Mouse (Mus musculus) left cerebral cortex, postnatal 14 days (tissue): ENCODE measurements around the gene Kif26a. TPM values are rescaled to one million over a fixed set of nuclear protein-coding genes. Genes with fewer than 3 reads are reported as not detected.

Experiments used
- DNase-seq, 2 experiments: peaks; one replicate each; pipeline ENCODE4 v3.0.0; 2021 to 2022; ENCODE audit warnings: low spot score in 2 of 2, mixed read lengths in 1 of 2
- intact Hi-C: fragments of 180-260 bp; cut with DNase I; formaldehyde crosslinking; loops from one replicate; pipeline ENCODE4 v1.15.1; 2025
- long read RNA-seq, 2 experiments: library from polyadenylated mRNA; stranded (forward); transcript quantifications; one replicate each; pipeline ENCODE4 v2.0.0; 2021
- total RNA-seq, 2 experiments: library from RNA; stranded (reverse); gene quantifications; 2 replicates each; pipeline ENCODE4 v1.2.3; 2021

Gene Kif26a
- 1 to 10 TPM; 5.8 to 8.1 TPM for total RNA-seq
- long read RNA-seq, experiment 1, result 0 reads
- long read RNA-seq, experiment 2, result 0 reads

- intact Hi-C loops, result loop anchor here (1.0 to 5.0 kb wide), 3 partner anchors 306 to 397 kb away; no protein-coding TSS in a partner anchor
- DNase-seq, result peak; percentile 40 to 60
Observed at GRCm38 (mm10) chr12:112145875-112146651, at the start of gene Kif26a. Gene Kif26a, plus strand, starts transcription at chr12:112146208.

DNA sequence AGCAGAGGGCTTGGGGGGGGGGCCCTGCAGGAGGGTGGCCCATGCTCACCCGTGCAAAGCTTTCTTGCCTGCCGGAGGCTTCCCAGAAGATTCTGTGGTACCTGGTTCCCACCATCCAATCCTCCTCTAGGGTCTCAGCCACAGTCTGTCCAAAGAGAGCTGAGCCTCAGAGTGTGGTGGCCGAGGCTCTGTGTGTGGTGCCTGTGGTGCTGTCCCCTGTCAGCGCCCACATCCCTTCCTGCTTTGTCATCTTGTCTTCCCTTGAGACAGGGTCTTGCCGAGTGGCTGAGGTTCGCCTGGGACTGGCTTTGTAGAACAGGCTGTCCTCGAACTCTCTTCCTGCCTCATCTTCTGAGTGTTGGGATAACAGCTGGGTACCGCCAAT, 49.3 kb upstream of the Kif26a start:
- DNase-seq, result no peak
- intact Hi-C loops, result no loop called here

DNA sequence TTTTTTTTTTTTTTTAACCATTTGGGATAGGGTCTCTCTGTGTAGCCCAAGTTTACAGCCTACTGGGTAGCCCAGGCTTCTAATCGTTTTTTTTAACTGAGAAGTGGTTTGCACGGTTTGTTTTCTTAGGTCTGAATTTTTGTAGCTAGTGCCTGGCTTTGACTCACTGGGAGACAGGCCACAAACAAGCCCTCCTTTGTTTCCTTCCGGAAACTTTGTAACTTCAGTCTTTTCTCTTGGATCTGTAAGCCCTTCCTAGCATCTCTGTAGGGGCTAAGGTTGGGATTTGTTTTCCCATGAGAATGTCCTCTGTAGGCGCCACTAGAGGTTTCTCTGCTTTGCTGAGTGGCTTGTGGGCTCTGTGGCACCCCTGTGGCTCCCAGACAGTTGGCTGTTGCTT, 45.9 kb upstream of the Kif26a start:
- intact Hi-C loops, result no loop called here
- DNase-seq, result no peak

GRCm38 (mm10) chr12:112101045-112101444, 45.0 kb upstream of the Kif26a start:
- peak in 1 of 2 experiments; percentile 49 for DNase-seq
- intact Hi-C loops, result no loop called here

- intact Hi-C loops, result no loop called here
Observed at GRCm38 (mm10) chr12:112103179-112103578, 42.8 kb upstream of the Kif26a start.

DNA sequence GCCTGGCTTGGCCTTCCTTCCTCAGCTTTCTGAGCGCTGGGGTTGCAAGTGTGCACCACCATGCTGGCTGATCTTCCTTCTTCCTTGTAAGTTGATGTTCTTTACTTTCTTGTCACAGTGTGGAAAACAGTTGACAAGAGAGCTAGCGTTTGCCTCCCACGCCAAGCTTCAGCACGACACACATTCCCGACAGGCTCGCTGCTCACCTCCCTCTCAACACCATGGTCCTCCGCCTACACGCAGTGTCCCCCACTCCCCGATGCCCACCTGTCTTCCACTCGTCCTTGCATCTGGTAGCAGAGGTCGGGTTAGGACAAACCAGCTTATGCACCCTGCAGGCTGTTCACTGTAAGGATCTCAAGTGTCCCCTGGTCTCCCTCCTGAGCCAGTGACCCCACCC, 41.1 kb upstream of the Kif26a start:
- DNase-seq, result no peak
- intact Hi-C loops, result no loop called here

More at GRCm38 (mm10) chr12:112103179-112103578, 42.8 kb upstream of the Kif26a start:
- no peak for DNase-seq

DNA sequence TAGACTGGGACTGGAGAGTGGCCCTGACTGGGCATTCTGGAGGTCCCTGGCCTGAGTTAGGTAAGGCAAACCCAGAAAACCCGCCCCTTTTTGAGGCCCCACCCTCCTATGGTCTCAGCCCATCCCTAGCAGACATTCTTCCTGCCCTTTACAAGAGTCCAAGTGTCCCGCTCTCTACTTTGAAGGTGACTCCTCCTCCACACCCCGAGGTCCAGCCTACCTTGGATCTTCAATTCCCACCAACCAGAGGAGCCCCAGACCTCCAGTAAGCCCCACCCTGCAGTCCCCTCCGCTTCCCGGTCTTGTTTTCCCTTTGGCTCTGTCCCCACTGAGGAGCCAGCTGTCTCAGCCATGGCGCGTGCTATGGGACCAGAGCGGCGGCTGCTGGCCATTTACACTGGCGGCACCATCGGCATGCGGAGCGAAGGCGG, 39.5 kb upstream of the Kif26a start, which contains the start of gene Aspg:
TSS of gene Aspg (plus strand) at position 139 of the 431 bp plus-strand sequence.
- DNase-seq, result no peak
- intact Hi-C loops, result no loop called here

- DNase-seq, result no peak
- intact Hi-C loops, result no loop called here
Observed at GRCm38 (mm10) chr12:112107685-112108084, 38.3 kb upstream of the Kif26a start.

- DNase-seq, result no peak
- intact Hi-C loops, result no loop called here
Observed at GRCm38 (mm10) chr12:112108696-112109445, 37.1 kb upstream of the Kif26a start.

DNA sequence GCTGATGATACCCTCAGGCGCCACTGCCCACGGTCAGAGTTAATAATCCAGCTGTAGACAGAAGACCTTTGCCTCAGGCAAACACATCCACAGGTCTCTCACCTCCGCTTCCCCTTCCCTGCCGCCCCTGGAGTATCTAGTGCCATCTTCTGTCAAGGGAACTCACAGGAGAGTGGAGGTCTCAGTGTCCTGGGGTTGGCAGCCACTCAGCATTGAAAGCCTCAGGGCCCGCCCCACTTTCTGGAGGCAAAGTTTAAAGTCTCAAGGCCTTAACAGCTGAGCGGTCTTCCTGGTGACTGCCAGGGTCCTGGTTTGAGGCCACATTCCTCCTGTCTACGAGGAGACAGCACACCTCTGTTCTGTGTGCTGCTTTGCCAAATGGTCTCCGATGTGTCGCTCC, 36.3 kb upstream of the Kif26a start:
- no peak for DNase-seq
- intact Hi-C loops, result loop anchor here (10.0 kb wide), 1 partner anchor 435 kb away; no protein-coding TSS in a partner anchor

DNA sequence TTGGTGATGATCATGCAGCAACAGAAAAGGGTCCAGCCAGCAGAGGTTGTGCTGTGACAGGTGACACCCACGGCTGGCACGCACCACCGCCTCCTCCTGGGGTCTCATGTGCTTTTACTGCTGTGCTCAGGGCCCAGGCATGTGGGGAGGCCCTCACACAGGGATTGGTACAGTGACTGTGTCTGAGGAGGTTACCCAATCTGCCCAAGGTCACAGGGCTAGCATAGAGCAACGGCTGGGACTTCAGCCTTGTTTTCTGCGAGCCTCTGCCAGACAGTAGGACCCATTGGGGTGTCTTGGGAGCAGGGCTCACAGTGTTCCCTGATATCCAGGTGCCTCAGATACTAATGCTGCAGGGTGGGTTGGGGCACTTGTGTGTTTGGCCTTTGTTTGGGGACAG, 34.7 kb upstream of the Kif26a start:
- intact Hi-C loops, result loop anchor here (10.0 kb wide), 1 partner anchor 433 kb away; no protein-coding TSS in a partner anchor
- DNase-seq, result no peak

DNA sequence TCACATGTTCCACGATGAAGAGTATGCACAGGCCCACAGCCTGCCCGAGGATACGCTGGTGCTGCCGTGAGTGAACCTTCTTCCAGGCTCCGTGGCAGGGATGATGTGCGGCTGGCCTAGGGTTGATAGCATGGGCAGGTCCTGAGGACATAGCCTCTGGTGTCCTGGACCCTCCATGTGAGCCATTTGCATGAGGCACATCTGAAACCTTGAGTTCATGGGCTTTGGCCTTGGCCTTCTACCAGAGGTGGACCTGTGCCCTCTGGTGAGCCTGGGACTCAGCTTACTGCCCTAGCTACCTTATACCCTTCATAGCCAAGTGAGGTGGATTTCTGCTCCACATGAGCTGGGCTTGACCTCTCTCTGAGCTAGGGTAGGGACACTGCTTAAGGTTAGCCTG, 33.8 kb upstream of the Kif26a start:
- DNase-seq, result no peak
- intact Hi-C loops, result loop anchor here (10.0 kb wide), 1 partner anchor 433 kb away; no protein-coding TSS in a partner anchor

- no peak for DNase-seq
- intact Hi-C loops, result loop anchor here (1.0 to 10.0 kb wide), 2 partner anchors 27 to 432 kb away; no protein-coding TSS in a partner anchor
Observed at GRCm38 (mm10) chr12:112112686-112113396, 33.2 kb upstream of the Kif26a start.

DNA sequence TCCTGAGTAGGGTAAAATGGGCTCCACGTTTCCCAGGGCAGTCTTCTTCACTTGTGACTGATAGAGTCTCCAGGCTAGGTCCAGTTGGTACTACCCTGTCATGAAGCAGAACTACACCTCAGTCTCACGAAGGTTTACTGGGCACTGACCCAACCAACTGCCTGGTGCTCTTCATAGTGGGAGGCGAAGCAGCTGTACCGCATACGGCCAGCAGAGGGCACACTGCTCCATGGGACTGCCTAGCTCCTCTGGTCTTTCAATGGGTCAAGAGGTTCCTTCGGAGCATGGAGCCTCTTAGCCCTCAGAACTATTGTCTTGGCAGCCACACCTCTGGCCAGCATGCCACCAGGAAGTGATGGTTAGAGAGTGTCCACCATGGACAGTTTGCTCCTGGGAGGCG, 32.3 kb upstream of the Kif26a start:
- intact Hi-C loops, result loop anchor here (1.0 to 10.0 kb wide), 2 partner anchors 27 to 431 kb away; no protein-coding TSS in a partner anchor

DNA sequence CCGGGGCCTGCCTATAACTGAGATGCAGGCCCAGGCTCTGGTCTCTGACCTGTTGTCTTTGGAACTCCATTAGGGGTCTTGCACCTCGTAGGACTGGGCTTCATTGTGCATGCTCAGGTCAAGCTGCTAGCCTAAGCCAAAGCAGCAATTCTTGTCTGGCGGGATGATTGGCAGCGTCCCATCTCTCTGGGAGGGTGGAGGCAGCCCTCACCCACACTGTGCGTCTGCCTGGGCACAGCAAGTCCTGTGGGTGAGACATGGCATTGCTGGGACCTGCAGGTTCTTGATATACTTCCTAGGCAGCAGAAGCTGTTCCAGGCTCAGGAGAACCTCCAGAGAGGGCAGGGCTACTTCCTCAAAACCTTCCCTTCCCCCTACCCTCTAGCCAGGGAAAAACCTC, 29.0 kb upstream of the Kif26a start:
- intact Hi-C loops, result loop anchor here (10.0 kb wide), 1 partner anchor 428 kb away; no protein-coding TSS in a partner anchor
- no peak for DNase-seq

More for the DNA sequence above, 32.3 kb upstream of the Kif26a start:
- DNase-seq, result peak; percentile 83 to 87

DNA sequence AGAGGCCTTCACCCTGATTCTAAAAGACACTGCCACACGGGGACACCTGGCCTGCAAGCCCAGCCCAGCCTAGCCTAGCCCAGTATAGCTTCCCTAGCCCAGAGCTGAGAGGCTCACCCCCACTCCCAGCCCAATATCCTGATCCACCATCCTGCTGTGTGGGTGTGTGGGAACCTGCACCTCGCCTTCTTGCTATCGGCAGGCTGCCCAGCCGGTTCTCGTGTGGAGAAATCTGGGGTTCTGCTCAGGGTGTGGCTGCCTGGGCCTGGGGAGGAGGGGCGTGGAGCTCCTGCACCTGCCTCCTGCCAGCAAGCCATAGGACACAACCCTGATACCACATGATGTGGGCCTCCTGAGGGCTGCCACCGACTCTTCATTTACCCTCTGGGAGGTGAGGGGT, 28.4 kb upstream of the Kif26a start:
- peak; percentile 49 to 64 for DNase-seq
- intact Hi-C loops, result loop anchor here (10.0 kb wide), 1 partner anchor 427 kb away; no protein-coding TSS in a partner anchor

GRCm38 (mm10) chr12:112121188-112121587, 24.8 kb upstream of the Kif26a start:
- intact Hi-C loops, result no loop called here
- no peak for DNase-seq

- intact Hi-C loops, result no loop called here
- DNase-seq, result no peak
Observed at GRCm38 (mm10) chr12:112125903-112126302, 20.1 kb upstream of the Kif26a start.

GRCm38 (mm10) chr12:112126931-112127635, 18.9 kb upstream of the Kif26a start:
- intact Hi-C loops, result no loop called here
- no peak for DNase-seq
